In genomic region chr11:102425555-102426316, GRCm38 (mm10) we compare ENCODE assay signal across 26 mouse cellular contexts. TPM values are rescaled to one million over a fixed set of nuclear protein-coding genes. Genes with fewer than 3 reads are reported as not detected.
A peak's percentile ranks its signal among the peaks of the same experiment; 100 is the strongest.
DNase-seq lines count a peak whose midpoint lies in the region; ATAC-seq and TF ChIP-seq lines count a peak whose summit lies in the region.
"Had no signal": no experiment of that assay in that cellular context is flagged by ENCODE, and none has a peak within 500 bp of the region (broad histone marks: within the 10 kb centered on the region; RNA-seq: fewer than 3 reads in every experiment).

No protein-coding gene starts in this region.

- H3K79me2 ChIP-seq in CH12.LX (replicated peaks; ENCODE audit: control insufficient read depth, extremely low read depth, insufficient read depth, poor library complexity, severe bottlenecking), result no peaks in the 10 kb centered on the region

- H3K36me3 ChIP-seq in heart, embryonic 10.5 days, result no peaks in the 10 kb centered on the region
- peaks cover 0 to 8% of the 10 kb centered on the region in 2 experiments for H3K36me3 ChIP-seq in CH12.LX (replicated peaks in 1 of 2; ENCODE audit: control insufficient read depth in 1 of 2, insufficient read depth in 1 of 2, low read length in 1 of 2)
- no peaks in the 10 kb centered on the region for H3K36me3 ChIP-seq in hindbrain, postnatal 0 days (ENCODE audit: insufficient read depth, low read length)
- H3K36me3 ChIP-seq: embryonic facial prominence, embryonic 12.5 days; heart, embryonic 13.5 days; limb, embryonic 15.5 days; liver, embryonic 15.5 days; neural tube, embryonic 15.5 days; stomach, embryonic 15.5 days had no signal

- no peak for TF ChIP-seq RAD21 in CH12.LX (IDR thresholded peaks at IDR 0.05; ENCODE audit: low read depth, low read length)

- H3K4me2 ChIP-seq in CH12.LX (ENCODE audit: insufficient read depth, low read depth, poor library complexity, severe bottlenecking), result no peak overlapping the region
- H3K4me2 ChIP-seq in hindbrain, postnatal 0 days (ENCODE audit: low read depth, low read length), result no peak overlapping the region
- H3K4me2 ChIP-seq: embryonic facial prominence, embryonic 12.5 days; heart, embryonic 13.5 days; limb, embryonic 15.5 days; liver, embryonic 15.5 days; neural tube, embryonic 15.5 days; stomach, embryonic 15.5 days had no signal

- H3K4me3 ChIP-seq in heart, embryonic 10.5 days, result no peak overlapping the region
- no peak overlapping the region for H3K4me3 ChIP-seq in CH12.LX (replicated peaks in 1 of 3; ENCODE audit: low read depth in 2 of 3, low read length in 2 of 3, poor library complexity in 1 of 3)
- H3K4me3 ChIP-seq in bone marrow macrophage, adult 2 months (ENCODE audit: insufficient read depth, low read length), result peak overlapping the region; percentile 48
- H3K4me3 ChIP-seq in hindbrain, postnatal 0 days (ENCODE audit: low read length), result no peak overlapping the region
- H3K4me3 ChIP-seq: embryonic facial prominence, embryonic 12.5 days; heart, embryonic 13.5 days; limb, embryonic 15.5 days; liver, embryonic 15.5 days; megakaryocyte, embryonic 14.5 days; neural tube, embryonic 15.5 days; stomach, embryonic 15.5 days had no signal

- H3K9me3 ChIP-seq in heart, embryonic 10.5 days, result no peaks in the 10 kb centered on the region
- H3K9me3 ChIP-seq in CH12.LX (replicated peaks; ENCODE audit: low read length), result peaks cover 4% of the 10 kb centered on the region
- H3K9me3 ChIP-seq in hindbrain, postnatal 0 days (ENCODE audit: low read length), result no peaks in the 10 kb centered on the region
- H3K9me3 ChIP-seq: embryonic facial prominence, embryonic 12.5 days; heart, embryonic 13.5 days; limb, embryonic 15.5 days; liver, embryonic 15.5 days; neural tube, embryonic 15.5 days; stomach, embryonic 15.5 days had no signal

- no peaks in the 10 kb centered on the region for H3K27me3 ChIP-seq in heart, embryonic 10.5 days (ENCODE audit: insufficient read depth, poor library complexity, severe bottlenecking)
- no peaks in the 10 kb centered on the region for H3K27me3 ChIP-seq in CH12.LX (replicated peaks)
- no peaks in the 10 kb centered on the region for H3K27me3 ChIP-seq in hindbrain, postnatal 0 days (ENCODE audit: insufficient read depth, low read length)
- H3K27me3 ChIP-seq: embryonic facial prominence, embryonic 12.5 days; heart, embryonic 13.5 days; limb, embryonic 15.5 days; neural tube, embryonic 15.5 days; stomach, embryonic 15.5 days had no signal

- no peak for TF ChIP-seq CTCF in CH12.LX (conservative IDR thresholded peaks at IDR 0.05 in 1 of 2, IDR thresholded peaks at IDR 0.05 in 1 of 2; ENCODE audit: low read depth in 2 of 2, low read length in 2 of 2)
- no peak for TF ChIP-seq CTCF in bone marrow macrophage, adult 2 months (IDR thresholded peaks at IDR 0.05; ENCODE audit: low read depth, low read length)
- TF ChIP-seq CTCF in hindbrain, postnatal 0 days (IDR thresholded peaks at IDR 0.05; ENCODE audit: low read depth), result no peak

- H3K9ac ChIP-seq in CH12.LX (ENCODE audit: insufficient read depth, low read depth), result no peak overlapping the region
- no peak overlapping the region for H3K9ac ChIP-seq in hindbrain, postnatal 0 days (replicated peaks; ENCODE audit: low read length)
- H3K9ac ChIP-seq: embryonic facial prominence, embryonic 12.5 days; heart, embryonic 13.5 days; limb, embryonic 15.5 days; liver, embryonic 15.5 days; neural tube, embryonic 15.5 days; stomach, embryonic 15.5 days had no signal

- in situ Hi-C loops in CH12.LX (cut with MboI; ENCODE audit: low pct_ligation_motif_present, low pct_unique_long_range_greater_than_20kb, low sequenced_read_pairs), result no loop called here

- 83% methylated on average over 8 of the region's 8 CpGs for WGBS in heart, embryonic 10.5 days
- WGBS in hindbrain, postnatal 0 days, result 86% methylated on average over 8 of the region's 8 CpGs

- DNase-seq in heart, embryonic 10.5 days (ENCODE audit: low spot score), result peak; percentile 67
- DNase-seq in heart, adult 18-20 months, result no peak
- DNase-seq in CH12.LX (ENCODE audit: extremely low read depth), result no peak
- peak; percentile 83 for DNase-seq in lung, postnatal 36 days
- DNase-seq in hindbrain, postnatal 0 days (ENCODE audit: low spot score), result no peak
- no peak for DNase-seq in adrenal gland, adult 8-10 months
- no peak for DNase-seq in right cerebral cortex, postnatal 14 days
- DNase-seq: cerebellum, adult 2 months; gastrocnemius, postnatal 36 days; heart, postnatal 36 days; kidney, adult 8-10 months; kidney, postnatal 14 days; midbrain, embryonic 14.5 days; right cerebral cortex, postnatal 25 days; thymus, adult 2 months had no signal

- TF ChIP-seq EP300 in CH12.LX (IDR thresholded peaks at IDR 0.05; ENCODE audit: low read length), result no peak

- H3K4me1 ChIP-seq in heart, embryonic 10.5 days, result peaks cover 10% of the 10 kb centered on the region
- peaks cover 0 to 23% of the 10 kb centered on the region in 2 experiments; a peak in 2 of 4 replicates for H3K4me1 ChIP-seq in CH12.LX (ENCODE audit: control insufficient read depth in 1 of 2, insufficient read depth in 2 of 2)
- H3K4me1 ChIP-seq in bone marrow macrophage, adult 2 months (ENCODE audit: control insufficient read depth, insufficient read depth, low read length), result peaks cover 28% of the 10 kb centered on the region
- peaks cover 8% of the 10 kb centered on the region for H3K4me1 ChIP-seq in hindbrain, postnatal 0 days (ENCODE audit: insufficient read depth, low read length)

- H3K27ac ChIP-seq in heart, embryonic 10.5 days, result no peak overlapping the region
- H3K27ac ChIP-seq in CH12.LX (ENCODE audit: insufficient read depth, low read depth), result no peak overlapping the region
- H3K27ac ChIP-seq in bone marrow macrophage, adult 2 months (ENCODE audit: insufficient read depth, low read depth, low read length), result peak overlapping the region; percentile 95
- H3K27ac ChIP-seq in hindbrain, postnatal 0 days, result no peak overlapping the region
- H3K27ac ChIP-seq: embryonic facial prominence, embryonic 12.5 days; heart, embryonic 13.5 days; limb, embryonic 15.5 days; liver, embryonic 15.5 days; neural tube, embryonic 15.5 days; stomach, embryonic 15.5 days had no signal

- no peak for ATAC-seq in hindbrain, postnatal 0 days
- ATAC-seq: CD4-positive, CD25-positive, alpha-beta regulatory T cell, adult 4 months; forebrain, embryonic 14.5 days; hindbrain, embryonic 16.5 days had no signal

- no peak for TF ChIP-seq POLR2A in CH12.LX (IDR thresholded peaks at IDR 0.05; ENCODE audit: low read depth, low read length)
- TF ChIP-seq POLR2A in bone marrow macrophage, adult 2 months (IDR thresholded peaks at IDR 0.05; ENCODE audit: borderline replicate concordance, low read depth, low read length), result no peak

- dilution Hi-C loops in CH12.LX (cut with MboI; ENCODE audit: extremely low pct_ligation_motif_present, extremely low pct_unique_long_range_greater_than_20kb, low sequenced_read_pairs), result no loop called here

RNA-seq across cellular contexts. Expression of gene Grn, which starts 4.4 kb away (rescaled TPM):
- 109 and 151 TPM in 2 replicates for polyA plus RNA-seq in heart, embryonic 10.5 days (2016; fragmentation: Nextera tagmentation; extraction: Ambion mirVana)
- total RNA-seq in heart, adult 18-20 months (2021), result 10 to 100 TPM; 82.0 to 98.0 TPM
- total RNA-seq in CH12.LX (2012; rRNA removed) (106 and 165 TPM in 2 replicates), CH12.LX (2014; rRNA removed) (63.7 and 80.6 TPM in 2 replicates)
- 420 and 453 TPM in 2 replicates for polyA plus RNA-seq in CH12.LX (2012; ENCODE audit: insufficient read length, low read depth)
- polyA plus RNA-seq in bone marrow macrophage, adult 2 months (2012; ENCODE audit: insufficient read depth, insufficient read length, missing spikeins), result 1,924 and 2,101 TPM in 2 replicates
- total RNA-seq in hindbrain, postnatal 0 days (2014; rRNA removed), result 85.6 and 98.5 TPM in 2 replicates
- 98.4 and 104 TPM in 2 replicates for polyA plus RNA-seq in hindbrain, postnatal 0 days (2015; fragmentation: Nextera tagmentation; extraction: Ambion mirVana)
- 100 to 1,000 TPM; 171 to 220 (median 202) TPM for total RNA-seq in adrenal gland, adult 8-10 months (2022)

RNA-seq across cellular contexts. Expression of gene Slc25a39, which starts 18.0 kb away (rescaled TPM):
- 313 and 314 TPM in 2 replicates for polyA plus RNA-seq in heart, embryonic 10.5 days (2016; fragmentation: Nextera tagmentation; extraction: Ambion mirVana)
- total RNA-seq in heart, adult 18-20 months (2021), result 100 to 1,000 TPM; 187 to 194 TPM
- total RNA-seq in CH12.LX (2012; rRNA removed), result 169 and 199 TPM in 2 replicates
- total RNA-seq in CH12.LX (2014; rRNA removed), result 108 and 112 TPM in 2 replicates
- polyA plus RNA-seq in CH12.LX (2012; ENCODE audit: insufficient read length, low read depth), result 198 and 226 TPM in 2 replicates
- polyA plus RNA-seq in bone marrow macrophage, adult 2 months (2012; ENCODE audit: insufficient read depth, insufficient read length, missing spikeins), result 133 and 173 TPM in 2 replicates
- 169 and 194 TPM in 2 replicates for total RNA-seq in hindbrain, postnatal 0 days (2014; rRNA removed)
- polyA plus RNA-seq in hindbrain, postnatal 0 days (2015; fragmentation: Nextera tagmentation; extraction: Ambion mirVana), result 165 and 176 TPM in 2 replicates
- total RNA-seq in adrenal gland, adult 8-10 months (2022), result 100 to 1,000 TPM; 343 to 469 (median 379) TPM

RNA-seq across cellular contexts. Expression of gene Fam171a2, which starts 21.7 kb away (rescaled TPM):
- polyA plus RNA-seq in heart, embryonic 10.5 days (2016; fragmentation: Nextera tagmentation; extraction: Ambion mirVana), result 1.7 and 3.6 TPM in 2 replicates
- 1 to 10 TPM; 3.4 to 4.8 TPM for total RNA-seq in heart, adult 18-20 months (2021)
- total RNA-seq in CH12.LX (2012; rRNA removed) (not detected in 2 replicates), CH12.LX (2014; rRNA removed) (not detected in 2 replicates)
- polyA plus RNA-seq in CH12.LX (2012; ENCODE audit: insufficient read length, low read depth), result not detected in 2 replicates
- polyA plus RNA-seq in bone marrow macrophage, adult 2 months (2012; ENCODE audit: insufficient read depth, insufficient read length, missing spikeins), result not detected in 2 replicates
- 546 and 699 TPM in 2 replicates for total RNA-seq in hindbrain, postnatal 0 days (2014; rRNA removed)
- polyA plus RNA-seq in hindbrain, postnatal 0 days (2015; fragmentation: Nextera tagmentation; extraction: Ambion mirVana), result 20.6 and 21.0 TPM in 2 replicates
- total RNA-seq in adrenal gland, adult 8-10 months (2022), result 1 to 10 TPM; 3.8 to 6.2 (median 5.0) TPM
- polyA plus RNA-seq: CD4-positive, CD25-positive, alpha-beta regulatory T cell, adult 4 months had no signal

RNA-seq across cellular contexts. Expression of gene Rundc3a, which starts 32.5 kb away (rescaled TPM):
- 0.74 and 1.8 TPM in 2 replicates for polyA plus RNA-seq in heart, embryonic 10.5 days (2016; fragmentation: Nextera tagmentation; extraction: Ambion mirVana)
- under 1 TPM in 1 of 2 experiments, not detected in 1; 0.64 TPM for total RNA-seq in heart, adult 18-20 months (2021)
- total RNA-seq in CH12.LX (2012; rRNA removed) (9.0 and 16.3 TPM in 2 replicates), CH12.LX (2014; rRNA removed) (1.3 and 1.4 TPM in 2 replicates)
- 3.3 and 4.8 TPM in 2 replicates for polyA plus RNA-seq in CH12.LX (2012; ENCODE audit: insufficient read length, low read depth)
- not detected in 2 replicates for polyA plus RNA-seq in bone marrow macrophage, adult 2 months (2012; ENCODE audit: insufficient read depth, insufficient read length, missing spikeins)
- 310 and 349 TPM in 2 replicates for total RNA-seq in hindbrain, postnatal 0 days (2014; rRNA removed)
- 114 and 125 TPM in 2 replicates for polyA plus RNA-seq in hindbrain, postnatal 0 days (2015; fragmentation: Nextera tagmentation; extraction: Ambion mirVana)
- total RNA-seq in adrenal gland, adult 8-10 months (2022), result 10 to 100 TPM; 53.9 to 83.9 (median 77.5) TPM
- total RNA-seq: gastrocnemius, postnatal 36 days had no signal

RNA-seq across cellular contexts. Expression of gene Itga2b, which starts 44.2 kb away (rescaled TPM):
- polyA plus RNA-seq in heart, embryonic 10.5 days (2016; fragmentation: Nextera tagmentation; extraction: Ambion mirVana), result 13.2 and 19.5 TPM in 2 replicates
- 1 to 10 TPM; 4.1 to 4.4 TPM for total RNA-seq in heart, adult 18-20 months (2021)
- total RNA-seq in CH12.LX (2012; rRNA removed), result 2.2 and 3.0 TPM in 2 replicates
- 0.81 and 0.95 TPM in 2 replicates for total RNA-seq in CH12.LX (2014; rRNA removed)
- 2.3 and 3.6 TPM in 2 replicates for polyA plus RNA-seq in CH12.LX (2012; ENCODE audit: insufficient read length, low read depth)
- 2.3 and 2.5 TPM in 2 replicates for polyA plus RNA-seq in bone marrow macrophage, adult 2 months (2012; ENCODE audit: insufficient read depth, insufficient read length, missing spikeins)
- 3.5 and 5.6 TPM in 2 replicates for total RNA-seq in hindbrain, postnatal 0 days (2014; rRNA removed)
- 13.7 and 14.2 TPM in 2 replicates for polyA plus RNA-seq in hindbrain, postnatal 0 days (2015; fragmentation: Nextera tagmentation; extraction: Ambion mirVana)
- total RNA-seq in adrenal gland, adult 8-10 months (2022), result 1 to 10 TPM; 2.9 to 4.7 (median 4.1) TPM

Comparison
In these comparisons a context has a peak if more than half of its experiments do, and no peak if none do; other contexts are left out.
1. DNase-seq: peak in heart, embryonic 10.5 days (single experiment) and lung, postnatal 36 days (single experiment); none in heart, adult 18-20 months (0 of 2), CH12.LX (single experiment), hindbrain, postnatal 0 days (single experiment), adrenal gland, adult 8-10 months (single experiment) and right cerebral cortex, postnatal 14 days (single experiment).
2. RNA of gene Fam171a2, which starts 21.7 kb away (total RNA-seq): 546 to 699 TPM in hindbrain, postnatal 0 days; 3.8 to 6.2 TPM in adrenal gland, adult 8-10 months, 3.4 to 4.8 TPM in heart, adult 18-20 months and not detected in CH12.LX; every median in the first group is over 10 times any median in the second.